Mouse (Mus musculus) forebrain, embryonic 11.5 days (tissue): ENCODE data around the gene Mdga1. TPM values are rescaled to one million over a fixed set of nuclear protein-coding genes. Genes with fewer than 3 reads are reported as not detected.
A peak's percentile ranks its signal among the peaks of the same experiment; 100 is the strongest.

Source experiments
- ATAC-seq: fragments of 200-750 bp; cut with Nextera tagmentation; replicated peaks from 2 replicates; pipeline ENCODE4 v1.8.0; 2017; ENCODE audit warnings: moderate TSS enrichment; ENCODE audit not compliant: low FRiP score
- DNase-seq: peaks from one replicate; pipeline ENCODE4 v3.0.0-alpha.2; 2017; ENCODE audit warnings: low spot score
- H3K27ac ChIP-seq: fragments of 300-500 bp; sonication (generic); 2 replicates; pipeline ENCODE4 v1.5.1; 2014; ENCODE audit warnings: low read depth, low read length
- H3K27me3 ChIP-seq: fragments of 300-500 bp; sonication (generic); 2 replicates; pipeline ENCODE4 v1.6.1; 2014; ENCODE audit warnings: mild to moderate bottlenecking, low read length, mixed read lengths; ENCODE audit not compliant: control insufficient read depth, insufficient read depth
- H3K36me3 ChIP-seq: fragments of 300-500 bp; sonication (generic); 2 replicates; pipeline ENCODE4 v1.6.1; 2014; ENCODE audit warnings: mild to moderate bottlenecking, low read length, moderate library complexity, mixed read lengths; ENCODE audit not compliant: control insufficient read depth, insufficient read depth
- H3K4me1 ChIP-seq: fragments of 300-500 bp; sonication (generic); replicated peaks from 2 replicates; pipeline ENCODE4 v1.6.1; 2014; ENCODE audit warnings: low read length, mixed read lengths; ENCODE audit not compliant: control insufficient read depth, insufficient read depth
- H3K4me2 ChIP-seq: fragments of 300-500 bp; sonication (generic); 2 replicates; pipeline ENCODE4 v1.6.1; 2014; ENCODE audit warnings: low read depth, mild to moderate bottlenecking, low read length, moderate library complexity, mixed read lengths; ENCODE audit not compliant: severe bottlenecking
- H3K4me3 ChIP-seq: fragments of 300-500 bp; sonication (generic); 2 replicates; pipeline ENCODE4 v1.5.1; 2014; ENCODE audit warnings: low read depth, low read length
- H3K9ac ChIP-seq: fragments of 300-500 bp; sonication (generic); 2 replicates; pipeline ENCODE4 v1.6.1; 2014; ENCODE audit warnings: low read length
- H3K9me3 ChIP-seq: fragments of 300-500 bp; sonication (generic); 2 replicates; pipeline ENCODE4 v1.6.1; 2016; ENCODE audit warnings: low read length, mixed read lengths; ENCODE audit not compliant: control insufficient read depth
- WGBS: fragments of 180-500 bp; shearing (Covaris S2); extraction: QIAGEN DNeasy Blood & Tissue Kit; methylation state at CpG from one replicate; pipeline ENCODE4 v1.1.7; 2014; 5-methylcytosine and 5-hydroxymethylcytosine counted together
- polyA plus RNA-seq: library from polyadenylated mRNA; unstranded; fragments of >200 nt; fragmentation: Nextera tagmentation; extraction: Ambion mirVana; gene quantifications from 2 replicates; pipeline ENCODE4 v1.2.1, GENCODE M21; 2014

The Mdga1 gene
- polyA plus RNA-seq, 1 experiment from 2014 or later: 6.2 TPM

- no peak overlapping the region for H3K4me2 ChIP-seq
- H3K9me3 ChIP-seq: no peaks in the 10 kb centered on the region
- H3K4me3 ChIP-seq: no peak overlapping the region
- no peaks in the 10 kb centered on the region for H3K36me3 ChIP-seq
- H3K4me1 ChIP-seq: peaks cover 15% of the 10 kb centered on the region; the same call in 1 of the 2 replicates
- H3K27me3 ChIP-seq: peaks cover 9% of the 10 kb centered on the region; the same call in 1 of the 2 replicates
- no peak overlapping the region for H3K27ac ChIP-seq
- DNase-seq: no peak
- no peak for ATAC-seq
- H3K9ac ChIP-seq: no peak overlapping the region
- WGBS: 94% methylated on average over 3 of the region's 3 CpGs
These were observed 150.3 kb downstream of the Mdga1 start for GRCm38 (mm10) chr17:29819608-29820007.

DNA sequence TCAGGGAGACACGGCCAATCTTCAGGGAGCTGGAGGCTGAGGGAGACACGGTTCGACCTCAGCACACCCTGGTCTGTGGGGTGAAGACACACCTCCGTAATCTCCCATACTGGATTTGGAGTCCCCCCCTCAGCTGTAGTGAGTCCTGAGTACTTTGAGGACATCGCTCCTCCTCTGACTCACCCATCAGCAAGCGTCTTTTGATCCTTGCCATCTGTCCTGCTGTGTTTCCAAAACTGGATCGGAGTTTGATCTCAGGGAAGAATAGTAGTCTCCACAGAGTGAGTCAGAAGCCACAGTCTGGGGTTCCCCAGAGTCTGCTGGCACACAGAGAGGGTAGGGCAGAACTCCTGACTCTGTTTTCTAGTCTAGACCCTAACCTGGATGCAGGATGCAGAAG is 150.9 kb downstream of the Mdga1 start:
- WGBS: 88% methylated on average over 7 of the region's 7 CpGs
- H3K4me1 ChIP-seq: peaks cover 15% of the 10 kb centered on the region; the same call in 1 of the 2 replicates
- no peak for ATAC-seq
- no peak overlapping the region for H3K4me2 ChIP-seq
- H3K36me3 ChIP-seq: no peaks in the 10 kb centered on the region
- no peak for DNase-seq
- H3K9ac ChIP-seq: no peak overlapping the region
- H3K27me3 ChIP-seq: peaks cover 9% of the 10 kb centered on the region; the same call in 1 of the 2 replicates
- no peak overlapping the region for H3K4me3 ChIP-seq
- no peaks in the 10 kb centered on the region for H3K9me3 ChIP-seq
- no peak overlapping the region for H3K27ac ChIP-seq

DNA sequence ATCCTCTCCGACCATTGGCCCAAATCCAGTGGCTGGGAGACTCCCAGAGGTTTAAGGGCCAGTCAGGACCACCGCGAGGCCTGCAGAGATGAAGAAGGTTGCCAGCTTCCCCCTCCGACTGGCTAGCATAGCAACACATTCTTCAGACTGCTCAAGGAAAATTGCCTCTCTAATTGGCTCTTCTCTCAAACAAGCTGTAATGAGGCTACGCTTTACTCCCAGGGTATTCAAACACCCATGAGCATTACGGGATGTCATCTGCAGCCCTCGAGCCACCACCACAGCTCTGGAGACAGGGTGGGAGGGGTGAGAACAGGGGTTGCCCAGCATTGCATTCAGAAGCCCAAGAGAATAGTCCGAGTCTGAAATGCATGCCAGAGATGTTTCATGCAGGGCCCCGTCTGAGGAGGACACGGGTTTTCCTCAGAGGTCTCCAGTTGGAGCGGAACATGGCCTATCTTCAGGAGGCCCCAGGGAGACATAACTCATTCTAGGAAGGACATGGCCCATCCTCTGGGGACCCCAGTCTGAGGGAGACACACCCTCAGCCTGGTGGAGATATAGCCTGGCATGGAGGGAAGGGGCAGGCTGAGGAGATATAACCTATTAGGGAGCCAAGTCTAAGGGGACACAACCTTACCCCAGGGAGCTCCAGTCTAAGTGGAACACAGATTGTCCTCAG is 151.5 kb downstream of the Mdga1 start:
- Histone ChIP-seq H3K36me3 (no peaks in the 10 kb centered on the region), H3K4me3 (no peak overlapping the region), H3K9me3 (no peaks in the 10 kb centered on the region), H3K4me1 (peaks cover 15% of the 10 kb centered on the region; the same call in 1 of the 2 replicates), H3K27me3 (peaks cover 9% of the 10 kb centered on the region; the same call in 1 of the 2 replicates), H3K9ac (no peak overlapping the region), H3K27ac (no peak overlapping the region), H3K4me2 (peak overlapping the region; percentile 8; the same call in 1 of the 2 replicates)
- DNase-seq: peak; percentile 75
- peak; percentile 78; the same call in 1 of the 2 replicates for ATAC-seq
- 24% methylated on average over 11 of the region's 11 CpGs for WGBS

DNA sequence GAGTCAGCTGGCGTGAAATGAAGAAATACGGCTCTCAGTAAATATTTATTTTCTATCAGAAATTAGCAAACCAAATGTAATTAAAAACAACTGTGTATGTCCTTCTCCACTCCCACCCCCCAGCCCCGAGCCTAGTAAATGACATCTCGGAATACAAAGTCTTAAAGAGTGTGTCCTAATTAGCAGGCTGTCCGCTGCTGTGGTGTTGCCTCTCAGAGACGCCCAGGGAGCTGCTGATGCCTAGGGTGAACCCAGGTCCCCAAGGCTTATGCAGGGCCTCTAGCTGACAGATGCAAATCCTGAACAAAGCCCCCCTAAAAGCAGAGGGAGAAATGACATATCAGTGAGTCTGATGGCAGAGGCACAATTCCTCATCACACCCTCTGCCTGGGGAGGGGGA is 155.1 kb downstream of the Mdga1 start:
- ATAC-seq (no peak), DNase-seq (no peak)
- WGBS: 42% methylated on average over 6 of the region's 6 CpGs
- Histone ChIP-seq H3K27ac (no peak overlapping the region), H3K27me3 (peaks cover 6% of the 10 kb centered on the region; the same call in 1 of the 2 replicates), H3K4me1 (peaks cover 15% of the 10 kb centered on the region; the same call in 1 of the 2 replicates), H3K9ac (no peak overlapping the region), H3K9me3 (no peaks in the 10 kb centered on the region), H3K4me3 (no peak overlapping the region), H3K4me2 (no peak overlapping the region), H3K36me3 (no peaks in the 10 kb centered on the region)

- Histone ChIP-seq H3K4me2 (no peak overlapping the region), H3K4me3 (no peak overlapping the region), H3K4me1 (peaks cover 8% of the 10 kb centered on the region; the same call in 1 of the 2 replicates), H3K36me3 (no peaks in the 10 kb centered on the region), H3K27me3 (peaks cover 6% of the 10 kb centered on the region; the same call in 1 of the 2 replicates), H3K27ac (no peak overlapping the region), H3K9me3 (no peaks in the 10 kb centered on the region), H3K9ac (no peak overlapping the region)
- DNase-seq: no peak
- WGBS: 22% methylated on average over 4 of the region's 4 CpGs
- no peak for ATAC-seq
These were observed 156.6 kb downstream of the Mdga1 start for GRCm38 (mm10) chr17:29813328-29813727.

DNA sequence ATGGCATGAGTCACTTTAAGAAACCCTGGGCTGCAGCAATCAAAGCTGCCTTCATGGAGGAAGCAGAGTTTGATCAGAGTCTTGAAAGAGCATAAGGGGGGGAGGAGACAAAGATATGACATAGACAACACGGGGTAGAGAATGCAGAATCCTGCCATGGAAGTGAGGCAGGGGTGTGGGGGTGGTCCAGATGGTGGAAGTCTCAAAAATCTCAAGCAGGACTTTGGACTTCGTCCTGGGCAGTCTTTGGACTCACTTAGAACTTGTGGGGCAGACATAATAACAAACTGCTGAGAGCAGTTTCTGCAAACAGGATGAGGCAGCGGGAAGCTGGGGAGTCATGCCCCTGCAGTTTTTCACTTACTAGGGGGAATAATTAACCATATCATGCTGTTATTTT is 166.3 kb downstream of the Mdga1 start:
- Histone ChIP-seq H3K9ac (no peak overlapping the region), H3K9me3 (no peaks in the 10 kb centered on the region; the same call in 1 of the 2 replicates), H3K4me3 (no peak overlapping the region), H3K4me2 (no peak overlapping the region), H3K36me3 (no peaks in the 10 kb centered on the region), H3K4me1 (no peaks in the 10 kb centered on the region), H3K27ac (no peak overlapping the region), H3K27me3 (no peaks in the 10 kb centered on the region)
- 76% methylated on average over 3 of the region's 3 CpGs for WGBS
- DNase-seq: no peak
- no peak for ATAC-seq

GRCm38 (mm10) chr17:29801358-29801757 is 168.5 kb downstream of the Mdga1 start:
- Histone ChIP-seq H3K4me3 (no peak overlapping the region), H3K27me3 (no peaks in the 10 kb centered on the region), H3K27ac (no peak overlapping the region), H3K36me3 (no peaks in the 10 kb centered on the region), H3K4me1 (peaks cover 6% of the 10 kb centered on the region; the same call in 1 of the 2 replicates), H3K9ac (no peak overlapping the region), H3K9me3 (no peaks in the 10 kb centered on the region; the same call in 1 of the 2 replicates), H3K4me2 (no peak overlapping the region)
- 21% methylated on average over 4 of the region's 4 CpGs for WGBS
- DNase-seq: peak; percentile 78
- ATAC-seq: no peak

- Histone ChIP-seq H3K36me3 (no peaks in the 10 kb centered on the region), H3K9me3 (no peaks in the 10 kb centered on the region), H3K9ac (no peak overlapping the region), H3K27me3 (no peaks in the 10 kb centered on the region), H3K4me1 (peaks cover 12% of the 10 kb centered on the region; the same call in 1 of the 2 replicates), H3K27ac (no peak overlapping the region), H3K4me2 (no peak overlapping the region), H3K4me3 (no peak overlapping the region)
- no peak for ATAC-seq
- WGBS: 51% methylated on average over 6 of the region's 6 CpGs
- DNase-seq: no peak
These were observed 169.8 kb downstream of the Mdga1 start for GRCm38 (mm10) chr17:29800096-29800455.
